Comparison of ENCODE assay signal across 21 mouse cellular contexts in the genomic region with DNA sequence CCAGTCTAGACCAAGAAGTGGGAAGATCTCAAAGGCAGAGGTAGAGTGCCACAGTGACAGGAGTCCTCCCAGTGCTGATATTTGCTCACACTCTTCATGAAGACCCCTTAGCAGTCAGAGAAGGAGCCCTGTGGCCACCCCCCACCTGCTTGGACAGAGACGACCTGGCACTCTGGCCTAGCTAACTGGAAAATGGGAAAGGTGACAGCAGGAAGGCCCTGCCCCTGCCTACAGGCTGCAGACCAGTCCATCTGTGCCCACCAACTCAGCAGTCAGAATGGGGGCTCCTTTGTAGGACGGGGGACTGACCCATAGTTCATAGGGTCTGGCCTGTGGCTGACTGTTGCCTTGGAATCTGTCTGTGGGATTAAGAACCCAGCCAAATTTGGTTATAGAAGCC. TPM values are rescaled to one million over a fixed set of nuclear protein-coding genes. Genes with fewer than 3 reads are reported as not detected.
DNase-seq lines count a peak whose midpoint lies in the region; ATAC-seq and TF ChIP-seq lines count a peak whose summit lies in the region.
"Had no signal": no experiment of that assay in that cellular context is flagged by ENCODE, and none has a peak within 500 bp of the region (broad histone marks: within the 10 kb centered on the region; RNA-seq: fewer than 3 reads in every experiment).

No protein-coding gene starts in this region.

- WGBS in heart, embryonic 16.5 days: 57% methylated on average over 2 of the region's 2 CpGs
- 74% methylated on average over 2 of the region's 2 CpGs for WGBS in limb, embryonic 13.5 days
- 82% methylated on average over 2 of the region's 2 CpGs for WGBS in limb, embryonic 10.5 days

- peaks cover 18% of the 10 kb centered on the region for H3K4me1 ChIP-seq in heart, embryonic 16.5 days (ENCODE audit: control insufficient read depth, insufficient read depth, low read length)
- peaks cover 36% of the 10 kb centered on the region for H3K4me1 ChIP-seq in limb, embryonic 13.5 days
- peaks cover 64% of the 10 kb centered on the region for H3K4me1 ChIP-seq in limb, embryonic 10.5 days
- peaks cover 5% of the 10 kb centered on the region for H3K4me1 ChIP-seq in brown adipose tissue, adult 24 weeks (ENCODE audit: control insufficient read depth, insufficient read depth, insufficient read length, low read length)

- H3K4me2 ChIP-seq in heart, embryonic 16.5 days (ENCODE audit: low read depth, low read length): peak overlapping the region; percentile 78
- peak overlapping the region; percentile 85; the same call in 1 of the 2 replicates for H3K4me2 ChIP-seq in limb, embryonic 13.5 days (replicated peaks)
- H3K4me2 ChIP-seq: hindbrain, embryonic 13.5 days; liver, embryonic 11.5 days; midbrain, embryonic 13.5 days had no signal

- intact Hi-C loops in gastrocnemius, adult 2 months (cut with DNase I): no loop called here
- intact Hi-C loops in gastrocnemius, postnatal 36 days (cut with DNase I): no loop called here

- peak overlapping the region; percentile 84 for H3K4me3 ChIP-seq in gastrocnemius, adult 2 months
- H3K4me3 ChIP-seq in heart, embryonic 16.5 days (ENCODE audit: low read length): peak overlapping the region; percentile 62
- no peak overlapping the region for H3K4me3 ChIP-seq in limb, embryonic 13.5 days
- H3K4me3 ChIP-seq in limb, embryonic 10.5 days: no peak overlapping the region
- H3K4me3 ChIP-seq in brown adipose tissue, adult 24 weeks (ENCODE audit: insufficient read depth, low read depth, low read length): peak overlapping the region; percentile 74
- H3K4me3 ChIP-seq: hindbrain, embryonic 13.5 days; midbrain, embryonic 13.5 days had no signal

- no peak for ATAC-seq in heart, embryonic 16.5 days (replicated peaks; ENCODE audit: extremely low read depth, insufficient read depth, low FRiP score)
- no peak for ATAC-seq in limb, embryonic 13.5 days (ENCODE audit: low FRiP score, low read depth)
- ATAC-seq: forebrain, postnatal 0 days; midbrain, embryonic 13.5 days had no signal

- no peaks in the 10 kb centered on the region for H3K36me3 ChIP-seq in heart, embryonic 16.5 days (ENCODE audit: control insufficient read depth, insufficient read depth)
- no peaks in the 10 kb centered on the region for H3K36me3 ChIP-seq in limb, embryonic 13.5 days
- H3K36me3 ChIP-seq in limb, embryonic 10.5 days: peaks cover 6% of the 10 kb centered on the region
- H3K36me3 ChIP-seq: hindbrain, embryonic 13.5 days; midbrain, embryonic 13.5 days had no signal

- no peak for TF ChIP-seq CTCF in gastrocnemius, adult 2 months (IDR thresholded peaks at IDR 0.05)

- H3K9me3 ChIP-seq in heart, embryonic 16.5 days (replicated peaks; ENCODE audit: control insufficient read depth, low read length): no peaks in the 10 kb centered on the region
- no peaks in the 10 kb centered on the region for H3K9me3 ChIP-seq in limb, embryonic 13.5 days
- no peaks in the 10 kb centered on the region for H3K9me3 ChIP-seq in limb, embryonic 10.5 days (replicated peaks)
- H3K9me3 ChIP-seq: hindbrain, embryonic 13.5 days; midbrain, embryonic 13.5 days had no signal

- H3K9ac ChIP-seq in heart, embryonic 16.5 days (ENCODE audit: low read length): no peak overlapping the region
- no peak overlapping the region; the same call in 1 of the 2 replicates for H3K9ac ChIP-seq in limb, embryonic 13.5 days
- H3K9ac ChIP-seq: forebrain, postnatal 0 days; hindbrain, embryonic 13.5 days; midbrain, embryonic 13.5 days had no signal

- H3K27me3 ChIP-seq in heart, embryonic 16.5 days (ENCODE audit: control insufficient read depth, insufficient read depth, low read length): peaks cover 53% of the 10 kb centered on the region
- H3K27me3 ChIP-seq in limb, embryonic 13.5 days: peaks cover 70% of the 10 kb centered on the region
- H3K27me3 ChIP-seq in limb, embryonic 10.5 days (ENCODE audit: low read depth, poor library complexity, severe bottlenecking): peaks cover 78% of the 10 kb centered on the region

- DNase-seq in gastrocnemius, adult 2 months: no peak
- DNase-seq in gastrocnemius, postnatal 36 days: no peak
- DNase-seq in heart, postnatal 4 days: no peak
- DNase-seq in limb, embryonic 10.5 days (ENCODE audit: low spot score): no peak
- DNase-seq in natural killer cell, adult 2 months (ENCODE audit: low spot score in 2 of 2): no peak
- DNase-seq: adrenal gland, adult 2 months; cerebellum, adult 9-10 months; forebrain, postnatal 0 days; kidney, postnatal 14 days; left cerebral cortex, postnatal 4 days; lung, adult 18-20 months; lung, postnatal 14 days; thymus, postnatal 14 days had no signal

- H3K27ac ChIP-seq in gastrocnemius, adult 2 months: peak overlapping the region; percentile 89
- H3K27ac ChIP-seq in heart, embryonic 16.5 days (ENCODE audit: low read length): no peak overlapping the region
- H3K27ac ChIP-seq in limb, embryonic 13.5 days: no peak overlapping the region
- H3K27ac ChIP-seq in limb, embryonic 10.5 days: no peak overlapping the region
- H3K27ac ChIP-seq in brown adipose tissue, adult 24 weeks (replicated peaks; ENCODE audit: low read depth, low read length): peak overlapping the region; percentile 87
- H3K27ac ChIP-seq: hindbrain, embryonic 13.5 days; midbrain, embryonic 13.5 days; stomach, postnatal 0 days had no signal

RNA-seq across cellular contexts. Expression of gene Tcf15, which starts 2.4 kb away (rescaled TPM):
- total RNA-seq in gastrocnemius, adult 2 months (2021): 10 to 100 TPM; 14.9 to 22.8 TPM
- 10 to 100 TPM; 15.7 to 17.4 TPM for total RNA-seq in gastrocnemius, postnatal 36 days (2021)
- polyA plus RNA-seq in heart, embryonic 16.5 days (2015; fragmentation: Nextera tagmentation; extraction: Ambion mirVana): 13.4 and 14.0 TPM in 2 replicates
- total RNA-seq in heart, postnatal 4 days (2021): 10 to 100 TPM; 29.6 to 38.0 TPM
- 7.6 and 8.8 TPM in 2 replicates for polyA plus RNA-seq in limb, embryonic 13.5 days (2015; fragmentation: Nextera tagmentation; extraction: Ambion mirVana)
- polyA plus RNA-seq in limb, embryonic 10.5 days (2016; fragmentation: Nextera tagmentation; extraction: Ambion mirVana): 27.3 and 29.8 TPM in 2 replicates
- 12.1 and 20.7 TPM in 2 replicates for polyA plus RNA-seq in brown adipose tissue, adult 24 weeks (2012; ENCODE audit: insufficient read depth, insufficient read length, missing spikeins)
- total RNA-seq: megakaryocyte, adult 5-6 weeks had no signal

RNA-seq across cellular contexts. Expression of gene Srxn1, which starts 40.4 kb away (rescaled TPM):
- total RNA-seq in gastrocnemius, adult 2 months (2021): 10 to 100 TPM; 24.3 to 28.7 TPM
- total RNA-seq in gastrocnemius, postnatal 36 days (2021): 10 to 100 TPM; 21.3 to 21.5 TPM
- polyA plus RNA-seq in heart, embryonic 16.5 days (2015; fragmentation: Nextera tagmentation; extraction: Ambion mirVana): 7.6 and 10.3 TPM in 2 replicates
- 1 to 10 TPM; 9.0 TPM for total RNA-seq in heart, postnatal 4 days (2021)
- 9.4 and 10.5 TPM in 2 replicates for polyA plus RNA-seq in limb, embryonic 13.5 days (2015; fragmentation: Nextera tagmentation; extraction: Ambion mirVana)
- polyA plus RNA-seq in limb, embryonic 10.5 days (2016; fragmentation: Nextera tagmentation; extraction: Ambion mirVana): 8.0 and 9.6 TPM in 2 replicates
- 36.2 and 39.3 TPM in 2 replicates for polyA plus RNA-seq in brown adipose tissue, adult 24 weeks (2012; ENCODE audit: insufficient read depth, insufficient read length, missing spikeins)

Comparison
In these comparisons a context has a peak if more than half of its experiments do, and no peak if none do; other contexts are left out.
1. H3K27ac ChIP-seq: peak in gastrocnemius, adult 2 months (single experiment) and brown adipose tissue, adult 24 weeks (single experiment); none in heart, embryonic 16.5 days (single experiment), limb, embryonic 13.5 days (single experiment) and limb, embryonic 10.5 days (single experiment).
2. H3K4me3 ChIP-seq: peak in gastrocnemius, adult 2 months (single experiment), heart, embryonic 16.5 days (single experiment) and brown adipose tissue, adult 24 weeks (single experiment); none in limb, embryonic 13.5 days (single experiment) and limb, embryonic 10.5 days (single experiment).